Mouse (Mus musculus) lung, adult 2 months (tissue): ENCODE measurements around the gene Phf21a.

Experiments
- CTCF ChIP-seq: fragments of 200-500 bp; IDR thresholded peaks from 2 replicates; pipeline ENCODE4 v1.5.1; 2011; ENCODE audit warnings: mild to moderate bottlenecking, low read length, control low read depth; ENCODE audit not compliant: insufficient read depth
- POLR2A ChIP-seq: fragments of 200-500 bp; IDR thresholded peaks from 2 replicates; pipeline ENCODE4 v1.6.1; 2011; ENCODE audit warnings: low read depth, mild to moderate bottlenecking, control low read depth, low read length, borderline replicate concordance; ENCODE audit errors: extremely low read depth

- TF ChIP-seq CTCF (no peak), POLR2A (no peak)
Measured at GRCm38 (mm10) chr2:92361795-92362194, 268.9 kb downstream of the Phf21a start.
